Mouse (Mus musculus) gastrocnemius, adult 18-20 months (tissue): ENCODE results near the gene Ptch1. TPM values are rescaled to one million over a fixed set of nuclear protein-coding genes. Genes with fewer than 3 reads are reported as not detected.

Experiments
- DNase-seq: peaks from one replicate; pipeline ENCODE4 v3.0.0; 2021; ENCODE audit warnings: low spot score
- total RNA-seq, 2 experiments: library from RNA; stranded (reverse); gene quantifications; 2 replicates each; pipeline ENCODE4 v1.2.3; 2021

The Ptch1 gene
- total RNA-seq, 2 experiments from 2014 or later = 5.7 to 8.5 TPM

GRCm38 (mm10) chr13:63540584-63540983, 32.8 kb downstream of the Ptch1 start:
- DNase-seq = no peak

DNA sequence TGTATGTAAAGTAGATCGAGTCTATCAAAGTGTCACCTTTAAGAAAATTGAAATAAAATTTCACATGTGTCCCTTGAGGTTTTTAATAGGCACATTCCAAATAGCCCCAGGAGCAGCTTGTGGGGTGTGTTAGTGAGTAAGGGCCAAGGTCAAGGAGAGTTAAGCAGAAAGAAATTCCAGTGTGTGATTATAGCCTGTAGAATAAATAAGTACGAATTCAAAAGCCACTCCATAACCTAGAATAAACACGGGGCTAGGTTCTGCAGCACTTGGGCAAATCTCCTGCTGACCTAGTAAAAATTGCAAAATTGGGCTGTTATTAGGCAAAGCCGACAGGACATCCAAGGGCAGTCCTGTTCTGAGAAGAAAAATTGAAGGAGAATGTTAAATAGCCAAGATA, 38.4 kb downstream of the Ptch1 start:
- DNase-seq = no peak

DNA sequence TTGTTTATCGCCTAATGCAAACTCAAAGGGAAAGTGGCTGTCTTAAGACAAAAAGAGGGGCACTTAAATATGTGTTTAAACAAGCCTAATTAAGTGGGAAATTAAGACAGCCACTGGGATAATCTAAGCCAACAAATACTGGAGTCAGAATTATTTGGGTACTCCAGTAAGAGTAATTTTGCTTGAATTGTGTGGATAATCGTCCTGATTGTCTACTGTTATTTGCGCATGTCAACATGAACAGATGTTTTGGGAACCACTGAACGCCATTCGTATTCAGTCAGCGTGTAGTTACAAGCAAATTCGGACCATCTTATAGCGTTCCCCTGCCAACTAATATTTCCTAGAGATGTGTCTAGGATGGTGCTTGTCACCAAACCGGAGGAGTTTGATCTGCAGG, 42.5 kb downstream of the Ptch1 start:
- no peak for DNase-seq

DNA sequence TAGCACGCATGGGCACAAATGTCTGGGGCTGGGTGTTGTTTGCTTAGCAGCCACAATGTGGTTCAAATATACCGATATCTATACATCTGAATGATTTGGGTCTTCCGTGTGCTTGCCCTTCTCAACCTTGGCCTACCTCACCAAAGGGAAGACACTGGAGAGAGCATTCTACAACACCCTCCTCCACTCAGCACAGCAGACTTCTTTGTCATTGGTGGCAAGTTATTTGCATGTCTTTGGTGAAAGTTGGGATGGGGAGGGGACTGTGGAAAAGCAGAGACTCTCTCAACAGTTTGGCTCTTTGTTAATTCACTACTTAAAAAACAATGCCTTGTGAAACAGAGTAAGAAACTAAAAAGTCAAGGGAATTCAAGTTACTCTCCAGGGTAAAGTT, 43.0 kb downstream of the Ptch1 start:
- DNase-seq = no peak

- no peak for DNase-seq
Observed at GRCm38 (mm10) chr13:63529602-63530370, 43.6 kb downstream of the Ptch1 start.

DNA sequence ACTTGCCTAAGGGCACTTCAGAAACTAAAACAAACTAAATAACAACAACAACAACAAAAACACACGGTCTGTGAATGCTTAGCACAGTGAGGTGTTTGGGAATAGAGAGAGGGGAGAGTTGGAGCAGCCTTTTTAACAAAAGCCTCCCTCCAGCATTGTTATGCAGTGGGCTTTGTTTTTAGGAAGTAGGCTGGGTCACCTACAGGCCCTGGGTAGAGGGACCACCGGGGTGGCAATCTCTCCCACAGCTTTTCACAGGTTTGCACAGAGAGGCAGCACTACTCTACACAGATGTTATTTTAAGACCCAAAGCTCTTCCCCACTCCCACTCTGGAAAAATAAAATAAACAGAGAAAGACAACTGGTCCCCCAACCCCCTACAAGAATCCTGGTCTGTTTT, 44.5 kb downstream of the Ptch1 start:
- no peak for DNase-seq

DNA sequence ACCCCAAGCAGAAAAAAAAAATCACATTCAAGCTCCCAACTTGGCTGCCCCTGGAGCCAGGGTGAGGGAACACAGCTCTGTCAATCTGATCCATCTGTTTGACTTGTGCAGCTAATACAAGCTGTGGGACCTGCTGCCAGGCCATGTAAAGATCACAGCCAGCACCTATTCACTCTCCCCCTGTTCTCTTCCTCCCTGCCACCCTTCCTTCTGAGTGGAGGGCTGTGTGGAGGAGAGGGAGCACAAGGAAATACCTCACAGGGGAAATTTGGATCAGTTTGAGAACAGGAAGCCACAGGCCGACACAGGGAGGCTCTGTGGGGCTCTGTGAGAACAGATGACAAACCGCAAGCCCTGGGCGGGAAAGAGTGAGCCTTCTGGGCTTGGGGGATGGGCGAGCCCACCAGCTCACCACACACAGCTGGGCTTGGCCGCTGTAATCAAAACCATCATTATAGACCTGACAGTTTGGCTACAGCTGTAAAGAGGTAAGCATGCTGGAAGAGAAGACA, 45.2 kb downstream of the Ptch1 start:
- DNase-seq = no peak

DNA sequence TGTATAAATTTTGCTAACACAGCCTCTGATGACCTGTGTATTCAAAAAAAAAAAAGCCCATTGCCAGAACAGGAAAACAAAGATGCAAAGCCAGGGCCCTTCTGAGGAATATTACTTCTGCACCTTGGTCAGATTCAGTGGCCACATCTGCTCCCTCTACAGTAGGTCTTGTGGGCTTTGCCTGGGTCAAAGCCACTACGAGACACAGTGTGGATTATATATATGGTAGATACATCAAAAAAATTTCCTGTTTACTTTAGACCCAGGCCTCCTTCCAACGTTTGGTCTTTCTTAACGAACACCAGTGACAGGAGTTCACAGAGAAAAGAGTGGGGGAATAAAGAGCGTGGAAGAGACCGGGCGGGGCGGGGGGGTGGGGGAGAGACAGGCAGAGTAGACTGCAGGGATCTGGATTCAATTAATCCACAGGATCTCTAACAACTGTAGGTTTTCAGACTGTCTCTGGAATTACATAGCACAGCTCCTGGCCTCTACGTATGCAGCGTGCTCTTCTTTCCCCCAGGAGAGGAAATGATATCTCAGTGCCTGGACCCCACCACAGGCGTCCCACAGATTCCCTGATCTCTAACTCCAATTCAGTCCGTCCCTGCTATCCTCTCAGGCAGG, 47.7 kb downstream of the Ptch1 start:
- DNase-seq = no peak

- DNase-seq = no peak
Observed at GRCm38 (mm10) chr13:63524608-63525570, 48.5 kb downstream of the Ptch1 start.

DNA sequence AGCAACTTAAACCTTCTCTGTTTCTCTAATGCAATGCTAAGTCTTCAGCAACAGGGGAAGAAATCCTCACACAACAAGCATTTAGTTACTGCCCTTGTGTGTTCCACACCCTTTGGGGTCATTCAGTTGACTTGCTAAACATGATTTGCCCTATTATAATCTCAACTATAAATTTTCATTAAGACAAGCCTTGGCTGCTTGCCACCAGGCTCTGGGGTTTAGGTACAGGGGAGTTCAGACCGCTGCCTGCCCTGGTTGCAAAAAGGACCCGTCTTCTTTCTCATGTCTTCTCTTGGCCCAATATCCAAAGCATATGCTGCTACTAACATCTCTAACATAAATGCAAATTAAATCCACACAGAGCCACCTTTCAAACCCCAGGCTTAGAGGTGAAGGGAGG, 49.3 kb downstream of the Ptch1 start:
- no peak for DNase-seq

- no peak for DNase-seq
Observed at GRCm38 (mm10) chr13:63522832-63523231, 50.6 kb downstream of the Ptch1 start.

DNA sequence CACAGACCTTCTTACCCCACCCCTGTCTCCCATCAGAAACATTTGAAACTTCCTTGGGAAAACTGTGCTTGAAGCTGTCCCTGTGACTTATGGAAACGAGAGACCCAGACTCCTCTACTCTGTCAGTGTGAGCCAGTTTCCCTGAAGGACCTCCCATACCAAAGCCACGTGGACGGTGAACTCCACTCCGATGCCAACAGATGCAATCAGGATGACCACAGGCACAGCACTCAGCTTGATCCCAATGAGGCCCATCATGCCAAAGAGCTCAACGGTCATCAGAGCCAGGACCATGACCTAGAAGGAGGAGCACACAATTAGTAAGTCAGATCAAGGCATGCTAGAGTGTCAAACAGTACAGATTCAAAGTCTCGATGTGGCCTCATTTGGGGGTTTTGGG, 53.3 kb downstream of the Ptch1 start:
- DNase-seq = no peak

DNA sequence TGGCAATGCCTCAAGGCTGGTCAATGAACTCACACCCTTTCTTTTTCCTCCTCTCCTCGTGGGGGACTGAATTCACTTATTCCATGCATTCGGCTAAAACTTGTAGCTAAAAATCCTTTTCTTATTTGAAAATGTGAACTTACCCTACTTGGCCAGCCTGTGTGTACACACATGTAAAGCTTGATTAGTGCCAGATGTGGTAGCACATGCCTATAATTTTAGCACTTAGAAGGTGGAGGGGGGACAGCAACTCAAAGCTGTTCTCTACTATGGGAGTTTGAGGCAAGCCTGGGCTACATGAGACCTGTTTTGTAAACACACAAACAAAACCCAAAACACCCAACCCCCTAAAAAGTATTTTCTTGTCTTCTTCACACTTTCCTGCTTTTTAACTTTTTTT, 56.9 kb downstream of the Ptch1 start:
- no peak for DNase-seq

- DNase-seq = no peak
Observed at GRCm38 (mm10) chr13:63515542-63515941, 57.9 kb downstream of the Ptch1 start.

DNA sequence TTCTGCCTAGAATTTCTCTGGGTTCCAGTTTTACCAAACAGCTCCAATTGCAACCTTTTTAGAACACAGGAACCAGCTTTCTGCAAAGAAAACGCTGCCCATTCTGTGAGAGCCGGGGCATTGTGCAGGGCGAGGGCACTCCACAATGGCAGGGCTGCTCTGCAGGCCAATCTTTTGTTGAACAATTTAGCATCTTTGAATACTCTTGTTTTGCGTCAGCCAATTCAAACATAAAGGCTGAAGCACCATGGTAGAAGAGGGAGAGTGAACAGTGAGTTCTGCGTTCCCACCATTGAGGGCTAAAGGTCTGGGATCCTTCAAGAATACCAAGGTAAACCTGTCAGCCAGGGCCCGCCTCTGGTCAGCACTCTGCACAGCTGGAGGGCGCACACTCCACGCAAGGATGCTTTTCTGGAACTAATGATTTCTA, 58.5 kb downstream of the Ptch1 start:
- no peak for DNase-seq

- DNase-seq = no peak
Observed at GRCm38 (mm10) chr13:63513374-63514098, 59.9 kb downstream of the Ptch1 start.

GRCm38 (mm10) chr13:63512411-63512810, 61.0 kb downstream of the Ptch1 start:
- no peak for DNase-seq

DNA sequence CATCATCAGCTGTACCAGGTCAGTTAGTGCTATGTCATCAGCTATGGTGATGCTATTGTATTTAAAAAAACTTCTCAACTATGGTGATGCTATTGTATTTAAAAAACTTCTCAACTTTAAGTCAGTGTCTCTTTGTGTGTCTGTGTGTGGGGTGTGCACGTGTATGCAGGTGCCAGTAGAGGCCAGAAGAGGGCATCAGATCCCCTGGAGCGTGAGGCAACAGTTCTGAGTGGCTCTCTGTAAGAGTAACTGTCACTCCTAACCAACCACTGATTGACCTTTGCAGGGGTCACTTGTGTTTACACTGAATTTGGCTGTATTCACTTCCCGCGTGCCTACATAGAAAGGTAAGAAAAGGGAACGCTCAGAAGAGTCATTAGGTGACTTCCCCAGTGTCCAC, 65.6 kb downstream of the Ptch1 start:
- DNase-seq = no peak

- no peak for DNase-seq
Observed at GRCm38 (mm10) chr13:63507001-63507556, 66.3 kb downstream of the Ptch1 start.

- DNase-seq = no peak
Observed at GRCm38 (mm10) chr13:63506364-63506763, 67.0 kb downstream of the Ptch1 start.

DNA sequence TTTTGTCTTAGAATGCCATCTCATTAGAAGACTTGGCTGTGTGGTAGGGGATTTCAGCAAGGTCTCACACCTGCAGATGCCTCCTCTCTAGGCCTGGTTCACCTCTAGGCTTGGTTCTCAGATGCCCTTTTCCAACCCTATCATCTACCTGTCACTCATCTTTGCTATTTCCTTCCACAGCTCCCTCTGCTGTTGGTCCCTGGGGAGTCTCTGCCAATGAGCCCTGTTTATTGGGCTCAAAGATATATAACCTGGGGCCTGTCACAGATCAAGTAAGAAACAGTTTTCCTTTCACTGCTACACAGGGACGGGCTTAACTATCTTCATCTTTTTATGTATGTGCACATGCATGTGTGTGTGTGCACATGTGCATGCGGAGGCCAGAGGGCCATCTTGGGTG, 71.0 kb downstream of the Ptch1 start:
- DNase-seq = no peak
